Mouse (Mus musculus) forebrain, postnatal 0 days (tissue): Measurements from ENCODE around the gene Mapk10. TPM values are rescaled to one million over a fixed set of nuclear protein-coding genes. Genes with fewer than 3 reads are reported as not detected.

Experiments
- ATAC-seq: fragments of 200-750 bp; cut with Nextera tagmentation; 2 replicates; pipeline ENCODE4 v1.8.0; 2017; ENCODE audit warnings: mild to moderate bottlenecking, moderate library complexity
- DNase-seq: peaks from one replicate; pipeline ENCODE4 v3.0.0-alpha.2; 2015
- H3K27ac ChIP-seq: fragments of 300-500 bp; sonication (generic); 2 replicates; pipeline ENCODE4 v1.5.1; 2014; ENCODE audit warnings: low read depth, mild to moderate bottlenecking, antibody characterized with exemption, low read length, moderate library complexity, mixed read lengths
- H3K27me3 ChIP-seq: fragments of 300-500 bp; sonication (generic); 2 replicates; pipeline ENCODE4 v1.6.1; 2014; ENCODE audit warnings: mild to moderate bottlenecking, low read length, mixed read lengths; ENCODE audit not compliant: insufficient read depth
- H3K36me3 ChIP-seq: fragments of 300-500 bp; sonication (generic); 2 replicates; pipeline ENCODE4 v1.6.1; 2014; ENCODE audit warnings: mild to moderate bottlenecking, moderate library complexity; ENCODE audit not compliant: insufficient read depth
- H3K4me1 ChIP-seq: fragments of 300-500 bp; sonication (generic); 2 replicates; pipeline ENCODE4 v1.6.1; 2014; ENCODE audit warnings: antibody characterized with exemption; ENCODE audit not compliant: insufficient read depth
- H3K4me2 ChIP-seq: fragments of 300-500 bp; sonication (generic); 2 replicates; pipeline ENCODE4 v1.6.1; 2014; ENCODE audit warnings: low read depth, mild to moderate bottlenecking, moderate library complexity
- H3K4me3 ChIP-seq: fragments of 300-500 bp; sonication (generic); 2 replicates; pipeline ENCODE4 v1.5.1; 2014; ENCODE audit warnings: low read depth, low read length, mixed read lengths
- H3K9ac ChIP-seq: fragments of 300-500 bp; sonication (generic); 2 replicates; pipeline ENCODE4 v1.6.1; 2014; ENCODE audit warnings: mild to moderate bottlenecking
- H3K9me3 ChIP-seq: fragments of 300-500 bp; sonication (generic); 2 replicates; pipeline ENCODE4 v1.6.1; 2016; ENCODE audit warnings: low read length
- CTCF ChIP-seq: sonication (generic); IDR thresholded peaks from 2 replicates; pipeline ENCODE4 v1.5.1; 2016; ENCODE audit warnings: antibody characterized with exemption, control low read depth, low read depth
- WGBS: fragments of 180-500 bp; shearing (Covaris S2); extraction: QIAGEN DNeasy Blood & Tissue Kit; methylation state at CpG from one replicate; pipeline ENCODE4 v1.1.7; 2014; 5-methylcytosine and 5-hydroxymethylcytosine counted together
- polyA plus RNA-seq: library from polyadenylated mRNA; unstranded; fragments of >200 nt; fragmentation: Nextera tagmentation; extraction: Ambion mirVana; gene quantifications from 2 replicates; pipeline ENCODE4 v1.2.1, GENCODE M21; 2015
- total RNA-seq: library from RNA; depleted of rRNA; stranded (reverse); fragments of >200 nt; gene quantifications from 2 replicates; pipeline ENCODE4 v1.2.3, GENCODE M21; 2014

Gene Mapk10
- total and polyA plus RNA-seq, 2 experiments from 2014 or later: 41.5 to 89.2 TPM

DNA sequence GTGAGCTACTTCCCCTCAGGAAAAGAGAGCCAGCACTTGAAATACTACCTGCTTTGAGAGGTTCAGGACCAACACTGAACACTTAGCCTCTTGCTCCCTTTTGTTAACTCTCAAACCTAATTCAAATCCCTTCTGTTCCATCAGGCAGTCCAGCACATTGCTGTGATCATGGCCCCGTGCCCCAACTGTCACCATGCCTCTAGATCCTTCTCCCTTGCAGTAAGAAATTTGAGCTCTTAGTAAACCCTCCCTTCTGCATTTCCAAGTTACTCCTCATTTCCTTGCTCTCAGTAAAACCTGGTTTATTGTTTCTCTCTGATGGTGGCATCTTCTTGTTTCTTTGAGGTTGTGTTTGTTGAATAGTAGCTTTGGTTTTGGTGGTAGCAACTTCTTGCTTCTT is 101.7 kb downstream of the Mapk10 start:
- no peak overlapping the region for H3K4me2 ChIP-seq
- H3K9me3 ChIP-seq: no peaks in the 10 kb centered on the region
- H3K4me3 ChIP-seq: no peak overlapping the region
- no peak overlapping the region for H3K9ac ChIP-seq
- H3K27me3 ChIP-seq: no peaks in the 10 kb centered on the region
- WGBS: 76% methylated on average over 1 of the region's 1 CpGs
- H3K27ac ChIP-seq: no peak overlapping the region
- DNase-seq (no peak), ATAC-seq (no peak)
- no peak for TF ChIP-seq CTCF
- no peaks in the 10 kb centered on the region for H3K36me3 ChIP-seq
- H3K4me1 ChIP-seq: peaks cover 5% of the 10 kb centered on the region; the same call in 1 of the 2 replicates

DNA sequence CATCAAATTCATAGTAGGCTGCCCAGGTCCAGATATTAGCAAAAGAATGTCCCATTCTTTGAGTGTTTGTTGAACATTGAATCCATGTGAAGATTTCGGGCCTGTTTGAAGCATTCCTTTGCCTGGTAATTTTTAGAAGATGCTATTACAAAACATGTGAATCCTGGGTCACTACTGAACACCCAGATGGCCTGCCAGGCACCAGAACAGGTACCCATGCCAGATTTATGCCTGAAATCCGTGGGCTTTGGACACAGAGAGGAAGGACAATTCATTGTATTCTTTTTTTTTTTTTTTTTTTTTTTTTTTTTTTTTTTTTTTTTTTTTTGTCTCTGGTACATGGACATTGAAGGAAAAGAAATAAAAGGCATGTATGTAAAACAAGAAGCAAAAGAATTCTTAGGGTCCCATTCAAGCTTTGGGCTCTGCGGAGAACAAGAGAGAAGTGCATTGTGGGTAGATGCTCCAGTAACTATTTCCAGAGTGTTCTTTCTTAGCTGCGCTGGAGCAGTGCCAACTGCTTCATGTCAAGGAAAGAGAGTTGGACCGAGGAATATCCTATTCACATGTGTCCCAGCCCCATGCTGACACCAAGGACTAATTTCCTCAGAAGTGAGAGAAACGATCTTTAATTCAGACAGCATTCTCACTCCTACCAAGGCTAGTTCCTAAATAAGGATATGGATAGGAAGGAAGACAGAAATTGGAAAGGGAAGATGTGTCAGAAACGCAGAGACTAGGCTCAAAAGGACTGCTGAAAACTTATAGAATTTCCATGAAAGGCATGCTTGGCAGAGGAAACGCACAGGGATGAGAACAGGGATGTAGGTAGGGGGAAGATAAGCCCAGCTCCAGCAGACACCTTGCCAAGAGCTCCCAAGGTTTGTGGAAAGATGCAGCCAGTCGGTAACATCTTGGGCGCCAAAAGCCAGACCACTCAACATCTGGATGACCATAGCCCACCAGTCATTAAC is 105.4 kb downstream of the Mapk10 start:
- no peak for TF ChIP-seq CTCF
- Histone ChIP-seq H3K9ac (no peak overlapping the region), H3K36me3 (no peaks in the 10 kb centered on the region), H3K4me3 (no peak overlapping the region), H3K4me1 (0 out of 2 replicates have a peak, but pooled peaks cover 5% of the 10 kb centered on the region), H3K27me3 (no peaks in the 10 kb centered on the region), H3K27ac (no peak overlapping the region), H3K9me3 (no peaks in the 10 kb centered on the region), H3K4me2 (no peak overlapping the region)
- 63% methylated on average over 10 of the region's 10 CpGs for WGBS
- no peak for ATAC-seq
- peak; percentile 63 for DNase-seq

DNA sequence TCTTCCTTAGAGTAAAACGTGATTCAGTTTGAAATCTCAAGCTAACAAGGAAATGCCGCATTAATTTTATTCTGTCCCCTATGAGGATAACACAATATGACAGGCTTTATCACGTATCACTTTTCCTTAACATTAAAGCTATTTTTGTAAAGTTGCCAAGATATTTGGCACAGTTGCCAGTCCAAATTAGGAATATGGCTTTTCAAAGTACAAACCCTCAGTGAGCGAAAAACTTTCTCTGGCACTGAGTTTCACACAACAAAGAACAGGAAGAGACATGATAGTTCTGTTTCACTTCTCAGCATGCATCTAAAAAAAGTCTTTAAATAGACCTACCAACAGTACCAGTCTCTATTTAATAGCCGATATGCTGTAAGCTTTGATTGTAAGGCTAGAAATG is 107.1 kb downstream of the Mapk10 start:
- no peaks in the 10 kb centered on the region for H3K27me3 ChIP-seq
- H3K4me1 ChIP-seq: 0 out of 2 replicates have a peak, but pooled peaks cover 5% of the 10 kb centered on the region
- TF ChIP-seq CTCF: no peak
- no peaks in the 10 kb centered on the region for H3K9me3 ChIP-seq
- H3K36me3 ChIP-seq: no peaks in the 10 kb centered on the region
- no peak overlapping the region for H3K9ac ChIP-seq
- no peak overlapping the region for H3K4me2 ChIP-seq
- no peak for DNase-seq
- no peak overlapping the region for H3K4me3 ChIP-seq
- 60% methylated on average over 5 of the region's 5 CpGs for WGBS
- no peak overlapping the region for H3K27ac ChIP-seq
- no peak for ATAC-seq

DNA sequence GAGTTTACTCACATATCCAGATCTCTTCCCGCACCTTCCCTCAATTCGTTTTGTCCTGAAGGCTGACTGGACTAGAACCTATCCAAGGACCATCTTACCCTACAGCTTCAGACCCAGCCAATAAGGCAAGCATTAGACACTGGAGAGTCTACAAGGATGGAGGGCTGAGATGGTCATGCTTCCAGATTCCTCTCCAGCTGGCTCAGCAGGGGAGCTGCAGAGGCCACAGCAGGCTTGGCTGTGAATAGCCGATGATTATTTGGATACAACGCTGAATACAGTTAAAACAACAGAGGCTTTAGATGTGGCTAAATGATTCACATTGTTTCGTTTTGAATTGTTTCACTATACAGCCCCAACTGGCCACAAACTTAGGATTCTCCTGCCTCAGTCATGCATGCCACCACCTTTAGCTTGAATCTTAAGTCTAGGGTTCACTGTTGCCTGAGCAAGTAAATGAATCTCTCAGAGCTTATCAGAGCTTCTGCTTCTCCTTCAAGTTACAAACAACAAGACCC is 108.2 kb downstream of the Mapk10 start:
- Histone ChIP-seq H3K4me3 (no peak overlapping the region), H3K27ac (no peak overlapping the region), H3K4me2 (no peak overlapping the region), H3K9me3 (no peaks in the 10 kb centered on the region), H3K9ac (no peak overlapping the region), H3K27me3 (no peaks in the 10 kb centered on the region), H3K36me3 (no peaks in the 10 kb centered on the region), H3K4me1 (0 out of 2 replicates have a peak, but pooled peaks cover 5% of the 10 kb centered on the region)
- TF ChIP-seq CTCF: no peak
- DNase-seq (no peak), ATAC-seq (no peak)
- 76% methylated on average over 5 of the region's 5 CpGs for WGBS

DNA sequence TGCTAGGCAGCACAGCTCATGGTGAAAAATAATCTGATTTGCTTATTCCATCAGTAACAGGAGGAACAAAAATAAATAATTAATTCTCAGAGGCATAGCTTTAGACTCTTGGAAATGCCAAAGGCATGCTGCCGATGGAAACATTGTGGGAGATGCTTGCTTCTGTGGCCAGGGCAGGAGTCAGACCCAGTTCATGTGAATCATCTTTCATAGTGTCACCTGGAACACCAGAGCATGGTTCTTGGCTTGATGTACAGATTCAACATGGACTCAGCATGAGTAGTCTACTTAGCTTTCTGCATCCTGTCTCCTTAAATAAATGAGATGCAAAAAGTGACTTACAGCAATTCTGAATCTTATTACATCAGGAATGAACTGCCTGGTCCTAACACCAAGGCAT is 109.0 kb downstream of the Mapk10 start:
- Histone ChIP-seq H3K27me3 (no peaks in the 10 kb centered on the region), H3K4me2 (no peak overlapping the region), H3K4me3 (no peak overlapping the region), H3K27ac (no peak overlapping the region), H3K36me3 (no peaks in the 10 kb centered on the region), H3K4me1 (0 out of 2 replicates have a peak, but pooled peaks cover 5% of the 10 kb centered on the region), H3K9me3 (no peaks in the 10 kb centered on the region), H3K9ac (no peak overlapping the region)
- WGBS: 81% methylated on average over 1 of the region's 1 CpGs
- no peak for TF ChIP-seq CTCF
- DNase-seq (no peak), ATAC-seq (no peak)

DNA sequence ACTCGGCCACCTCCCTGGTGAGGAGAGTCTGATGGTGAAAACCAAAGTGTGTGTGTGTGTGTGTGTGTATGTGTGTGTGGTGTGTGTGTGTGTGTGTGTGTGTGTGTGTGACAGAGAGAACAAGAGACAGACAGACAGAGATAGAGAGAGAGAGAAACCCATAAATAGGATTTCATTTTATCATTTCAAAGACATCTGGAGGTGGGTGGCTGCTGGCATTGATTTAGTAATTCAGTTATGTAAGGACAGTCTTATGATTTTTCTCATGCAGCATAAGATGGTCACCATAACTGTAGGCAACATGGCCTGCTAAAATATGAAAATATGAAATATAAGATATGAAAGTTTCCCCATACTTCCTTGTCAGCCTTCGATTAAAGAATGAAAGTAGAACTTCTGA is 117.0 kb downstream of the Mapk10 start:
- Histone ChIP-seq H3K4me3 (no peak overlapping the region), H3K4me2 (no peak overlapping the region), H3K4me1 (no peaks in the 10 kb centered on the region), H3K27me3 (no peaks in the 10 kb centered on the region), H3K27ac (no peak overlapping the region), H3K9me3 (no peaks in the 10 kb centered on the region), H3K9ac (no peak overlapping the region), H3K36me3 (no peaks in the 10 kb centered on the region)
- DNase-seq (no peak), ATAC-seq (no peak)
- WGBS: 91% methylated on average over 2 of the region's 2 CpGs
- TF ChIP-seq CTCF: no peak

DNA sequence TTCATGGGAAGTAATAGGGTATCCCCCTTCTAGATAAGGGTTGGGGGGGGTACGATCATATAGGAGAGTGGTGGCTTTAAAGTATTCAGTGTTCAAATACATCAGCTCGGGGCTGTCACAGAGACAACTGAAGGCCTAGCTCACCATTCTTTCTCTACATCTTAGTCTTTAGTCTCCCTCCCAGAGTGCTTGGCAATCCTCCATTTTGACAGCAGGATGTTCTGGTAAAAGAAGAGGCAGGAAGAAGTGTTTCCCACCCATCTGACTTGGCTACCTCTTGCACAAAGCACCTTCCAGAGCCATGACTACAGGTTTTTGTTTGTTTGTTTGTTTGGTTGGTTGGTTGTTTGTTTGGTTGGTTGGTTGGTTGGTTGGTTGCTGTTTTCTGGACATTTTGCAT is 125.3 kb downstream of the Mapk10 start:
- ATAC-seq: no peak
- TF ChIP-seq CTCF: no peak
- WGBS: 62% methylated on average over 2 of the region's 2 CpGs

More for the DNA sequence above, 125.3 kb downstream of the Mapk10 start:
- H3K9me3 ChIP-seq: no peaks in the 10 kb centered on the region
- no peak overlapping the region for H3K4me3 ChIP-seq
- no peaks in the 10 kb centered on the region for H3K27me3 ChIP-seq
- no peak overlapping the region for H3K9ac ChIP-seq
- H3K4me1 ChIP-seq: no peaks in the 10 kb centered on the region
- H3K27ac ChIP-seq: no peak overlapping the region
- no peaks in the 10 kb centered on the region for H3K36me3 ChIP-seq
- DNase-seq: no peak
- no peak overlapping the region for H3K4me2 ChIP-seq
